Mouse (Mus musculus) adrenal gland (tissue): Measurements from ENCODE around the gene E2f8.

Experiments used
- intact Hi-C: fragments of 180-260 bp; cut with DNase I; formaldehyde crosslinking; loops from one replicate; pipeline ENCODE4 v1.15.1; 2025

Gene E2f8

GRCm38 (mm10) chr7:48824671-48825070, 56.7 kb downstream of the E2f8 start:
- intact Hi-C loops: no loop called here

GRCm38 (mm10) chr7:48823621-48824020, 57.8 kb downstream of the E2f8 start:
- intact Hi-C loops: no loop called here

GRCm38 (mm10) chr7:48821654-48822053, 59.7 kb downstream of the E2f8 start:
- intact Hi-C loops: no loop called here
